Mouse (Mus musculus): ENCODE measurements around the gene Prkacb. TPM values are rescaled to one million over a fixed set of nuclear protein-coding genes. Genes with fewer than 3 reads are reported as not detected.

Prkacb gene
- total RNA-seq, 2 experiments from 2014 or later: 60.2 to 64.4 TPM

Other genes starting within 250 kb of the Prkacb start
- gene Uox, start 242.6 kb downstream of the Prkacb start, total RNA-seq (2021): under 1 TPM in 1 of 2 experiments, not detected in 1; 0.32 TPM
- not detected for gene Dnase2b, start 197.4 kb downstream of the Prkacb start, total RNA-seq (2021)
- gene 4930503B20Rik, start 161.7 kb downstream of the Prkacb start, total RNA-seq (2021): under 1 TPM in 1 of 2 experiments, not detected in 1; 0.16 TPM
- gene Samd13, start 127.4 kb downstream of the Prkacb start, total RNA-seq (2021): under 1 TPM; 0.66 to 0.77 TPM
- 10 to 100 TPM; 12.4 to 13.2 TPM for gene Ttll7, start 39.4 kb upstream of the Prkacb start, total RNA-seq (2021)

Measured in gastrocnemius, postnatal 10 days (tissue).